Mouse (Mus musculus): ENCODE measurements around the gene Gm37240. TPM values are rescaled to one million over a fixed set of nuclear protein-coding genes. Genes with fewer than 3 reads are reported as not detected.

Gene Gm37240
- polyA plus RNA-seq, 1 experiment from 2014 or later = 11.4 TPM

- no peak overlapping the region for H3K4me3 ChIP-seq (replicated peaks; ENCODE audit: low read length)
- H3K27ac ChIP-seq (ENCODE audit: low read length) = no peak overlapping the region
- ATAC-seq (ENCODE audit: insufficient read depth, low FRiP score) = no peak
- H3K36me3 ChIP-seq (ENCODE audit: control insufficient read depth, insufficient read depth, low read length) = no peaks in the 10 kb centered on the region
- H3K9ac ChIP-seq (ENCODE audit: low read length) = no peak overlapping the region
- no peaks in the 10 kb centered on the region for H3K27me3 ChIP-seq (ENCODE audit: control insufficient read depth, insufficient read depth, low read length)
- no peaks in the 10 kb centered on the region; the same call in 1 of the 2 replicates for H3K4me1 ChIP-seq (ENCODE audit: control insufficient read depth, insufficient read depth, low read length)
- no peaks in the 10 kb centered on the region for H3K9me3 ChIP-seq (replicated peaks; ENCODE audit: control insufficient read depth, low read length)
- H3K4me2 ChIP-seq (ENCODE audit: low read depth, low read length) = no peak overlapping the region
- 77% methylated on average over 5 of the region's 5 CpGs for WGBS
Measured at GRCm38 (mm10) chr3:84936956-84937355, 950.4 kb downstream of the Gm37240 start.

- H3K9ac ChIP-seq (ENCODE audit: low read length) = no peak overlapping the region
- no peak overlapping the region for H3K4me3 ChIP-seq (replicated peaks; ENCODE audit: low read length)
- no peak for ATAC-seq (ENCODE audit: insufficient read depth, low FRiP score)
- H3K9me3 ChIP-seq (replicated peaks; ENCODE audit: control insufficient read depth, low read length) = no peaks in the 10 kb centered on the region
- H3K36me3 ChIP-seq (ENCODE audit: control insufficient read depth, insufficient read depth, low read length) = no peaks in the 10 kb centered on the region
- no peaks in the 10 kb centered on the region; the same call in 1 of the 2 replicates for H3K4me1 ChIP-seq (ENCODE audit: control insufficient read depth, insufficient read depth, low read length)
- no peak overlapping the region for H3K4me2 ChIP-seq (ENCODE audit: low read depth, low read length)
- 38% methylated on average over 2 of the region's 2 CpGs for WGBS
- H3K27me3 ChIP-seq (ENCODE audit: control insufficient read depth, insufficient read depth, low read length) = no peaks in the 10 kb centered on the region
- H3K27ac ChIP-seq (ENCODE audit: low read length) = no peak overlapping the region
Measured at GRCm38 (mm10) chr3:84936252-84936651, 951.1 kb downstream of the Gm37240 start.

- H3K4me3 ChIP-seq (replicated peaks; ENCODE audit: low read length) = no peak overlapping the region
- H3K4me1 ChIP-seq (ENCODE audit: control insufficient read depth, insufficient read depth, low read length) = no peaks in the 10 kb centered on the region; the same call in 1 of the 2 replicates
- no peak overlapping the region for H3K9ac ChIP-seq (ENCODE audit: low read length)
- no peak overlapping the region for H3K4me2 ChIP-seq (ENCODE audit: low read depth, low read length)
- no peak overlapping the region for H3K27ac ChIP-seq (ENCODE audit: low read length)
- H3K36me3 ChIP-seq (ENCODE audit: control insufficient read depth, insufficient read depth, low read length) = no peaks in the 10 kb centered on the region
- no peaks in the 10 kb centered on the region for H3K9me3 ChIP-seq (replicated peaks; ENCODE audit: control insufficient read depth, low read length)
- ATAC-seq (ENCODE audit: insufficient read depth, low FRiP score) = no peak
- 74% methylated on average over 1 of the region's 1 CpGs for WGBS
- H3K27me3 ChIP-seq (ENCODE audit: control insufficient read depth, insufficient read depth, low read length) = no peaks in the 10 kb centered on the region
Measured at GRCm38 (mm10) chr3:84935729-84936128, 951.6 kb downstream of the Gm37240 start.

- no peak overlapping the region for H3K4me2 ChIP-seq (ENCODE audit: low read depth, low read length)
- no peak for ATAC-seq (ENCODE audit: insufficient read depth, low FRiP score)
- H3K4me3 ChIP-seq (replicated peaks; ENCODE audit: low read length) = no peak overlapping the region
- H3K27me3 ChIP-seq (ENCODE audit: control insufficient read depth, insufficient read depth, low read length) = no peaks in the 10 kb centered on the region
- 72% methylated on average over 3 of the region's 3 CpGs for WGBS
- H3K4me1 ChIP-seq (ENCODE audit: control insufficient read depth, insufficient read depth, low read length) = no peaks in the 10 kb centered on the region
- H3K9me3 ChIP-seq (replicated peaks; ENCODE audit: control insufficient read depth, low read length) = no peaks in the 10 kb centered on the region
- H3K9ac ChIP-seq (ENCODE audit: low read length) = no peak overlapping the region
- no peaks in the 10 kb centered on the region for H3K36me3 ChIP-seq (ENCODE audit: control insufficient read depth, insufficient read depth, low read length)
- H3K27ac ChIP-seq (ENCODE audit: low read length) = no peak overlapping the region
Measured at GRCm38 (mm10) chr3:84930683-84931082, 956.6 kb downstream of the Gm37240 start.

GRCm38 (mm10) chr3:84929171-84929570 is 958.1 kb downstream of the Gm37240 start:
- no peak for ATAC-seq (ENCODE audit: insufficient read depth, low FRiP score)
- 86% methylated on average over 3 of the region's 3 CpGs for WGBS

GRCm38 (mm10) chr3:84927901-84928300 is 959.4 kb downstream of the Gm37240 start:
- Histone ChIP-seq H3K9me3 (replicated peaks; ENCODE audit: control insufficient read depth, low read length) (no peaks in the 10 kb centered on the region), H3K36me3 (ENCODE audit: control insufficient read depth, insufficient read depth, low read length) (no peaks in the 10 kb centered on the region), H3K27ac (ENCODE audit: low read length) (no peak overlapping the region), H3K4me1 (ENCODE audit: control insufficient read depth, insufficient read depth, low read length) (no peaks in the 10 kb centered on the region; the same call in 1 of the 2 replicates), H3K4me3 (replicated peaks; ENCODE audit: low read length) (no peak overlapping the region), H3K4me2 (ENCODE audit: low read depth, low read length) (no peak overlapping the region), H3K9ac (ENCODE audit: low read length) (no peak overlapping the region), H3K27me3 (ENCODE audit: control insufficient read depth, insufficient read depth, low read length) (no peaks in the 10 kb centered on the region)
- WGBS = 92% methylated on average over 2 of the region's 2 CpGs
- ATAC-seq (ENCODE audit: insufficient read depth, low FRiP score) = no peak

More at GRCm38 (mm10) chr3:84929171-84929570, 958.1 kb downstream of the Gm37240 start:
- Histone ChIP-seq H3K27me3 (ENCODE audit: control insufficient read depth, insufficient read depth, low read length) (no peaks in the 10 kb centered on the region), H3K4me3 (replicated peaks; ENCODE audit: low read length) (no peak overlapping the region), H3K9ac (ENCODE audit: low read length) (no peak overlapping the region), H3K4me2 (ENCODE audit: low read depth, low read length) (no peak overlapping the region), H3K27ac (ENCODE audit: low read length) (no peak overlapping the region), H3K36me3 (ENCODE audit: control insufficient read depth, insufficient read depth, low read length) (no peaks in the 10 kb centered on the region), H3K4me1 (ENCODE audit: control insufficient read depth, insufficient read depth, low read length) (no peaks in the 10 kb centered on the region; the same call in 1 of the 2 replicates), H3K9me3 (replicated peaks; ENCODE audit: control insufficient read depth, low read length) (no peaks in the 10 kb centered on the region)

GRCm38 (mm10) chr3:84927168-84927794 is 960.0 kb downstream of the Gm37240 start:
- Histone ChIP-seq H3K4me3 (replicated peaks; ENCODE audit: low read length) (no peak overlapping the region), H3K36me3 (ENCODE audit: control insufficient read depth, insufficient read depth, low read length) (no peaks in the 10 kb centered on the region), H3K27me3 (ENCODE audit: control insufficient read depth, insufficient read depth, low read length) (no peaks in the 10 kb centered on the region), H3K9ac (ENCODE audit: low read length) (no peak overlapping the region), H3K4me1 (ENCODE audit: control insufficient read depth, insufficient read depth, low read length) (no peaks in the 10 kb centered on the region; the same call in 1 of the 2 replicates), H3K9me3 (replicated peaks; ENCODE audit: control insufficient read depth, low read length) (no peaks in the 10 kb centered on the region), H3K27ac (ENCODE audit: low read length) (no peak overlapping the region), H3K4me2 (ENCODE audit: low read depth, low read length) (no peak overlapping the region)
- ATAC-seq (ENCODE audit: insufficient read depth, low FRiP score) = no peak
- 70% methylated on average over 8 of the region's 8 CpGs for WGBS

GRCm38 (mm10) chr3:84926140-84926539 is 961.2 kb downstream of the Gm37240 start:
- no peaks in the 10 kb centered on the region for H3K27me3 ChIP-seq (ENCODE audit: control insufficient read depth, insufficient read depth, low read length)
- no peaks in the 10 kb centered on the region for H3K9me3 ChIP-seq (replicated peaks; ENCODE audit: control insufficient read depth, low read length)
- 83% methylated on average over 5 of the region's 5 CpGs for WGBS
- H3K4me2 ChIP-seq (ENCODE audit: low read depth, low read length) = no peak overlapping the region
- no peak overlapping the region for H3K9ac ChIP-seq (ENCODE audit: low read length)
- no peak overlapping the region for H3K4me3 ChIP-seq (replicated peaks; ENCODE audit: low read length)
- H3K27ac ChIP-seq (ENCODE audit: low read length) = no peak overlapping the region
- no peaks in the 10 kb centered on the region for H3K36me3 ChIP-seq (ENCODE audit: control insufficient read depth, insufficient read depth, low read length)
- no peaks in the 10 kb centered on the region; the same call in 1 of the 2 replicates for H3K4me1 ChIP-seq (ENCODE audit: control insufficient read depth, insufficient read depth, low read length)
- no peak for ATAC-seq (ENCODE audit: insufficient read depth, low FRiP score)

- 62% methylated on average over 4 of the region's 4 CpGs for WGBS
- Histone ChIP-seq H3K27me3 (ENCODE audit: control insufficient read depth, insufficient read depth, low read length) (no peaks in the 10 kb centered on the region), H3K27ac (ENCODE audit: low read length) (no peak overlapping the region), H3K9ac (ENCODE audit: low read length) (no peak overlapping the region), H3K4me2 (ENCODE audit: low read depth, low read length) (no peak overlapping the region), H3K4me1 (ENCODE audit: control insufficient read depth, insufficient read depth, low read length) (no peaks in the 10 kb centered on the region; the same call in 1 of the 2 replicates), H3K4me3 (replicated peaks; ENCODE audit: low read length) (no peak overlapping the region), H3K36me3 (ENCODE audit: control insufficient read depth, insufficient read depth, low read length) (no peaks in the 10 kb centered on the region), H3K9me3 (replicated peaks; ENCODE audit: control insufficient read depth, low read length) (no peaks in the 10 kb centered on the region)
- no peak for ATAC-seq (ENCODE audit: insufficient read depth, low FRiP score)
Measured at GRCm38 (mm10) chr3:84925229-84925628, 962.1 kb downstream of the Gm37240 start.
